Mouse (Mus musculus) macrophage (primary cell): ENCODE data around the gene Apoa4. TPM values are rescaled to one million over a fixed set of nuclear protein-coding genes. Genes with fewer than 3 reads are reported as not detected.

ENCODE experiments used
- H3K27ac ChIP-seq: fragments of 350-480 bp; formaldehyde crosslinking; 2 replicates; pipeline ENCODE4 v1.9.0; 2021
- H3K36me3 ChIP-seq: fragments of 350-480 bp; formaldehyde crosslinking; 2 replicates; pipeline ENCODE4 v1.9.0; 2021; ENCODE audit errors: inconsistent target
- H3K4me3 ChIP-seq: fragments of 350-480 bp; formaldehyde crosslinking; 2 replicates; pipeline ENCODE4 v1.9.0; 2021; ENCODE audit errors: inconsistent target
- H3K79me2 ChIP-seq: fragments of 350-480 bp; formaldehyde crosslinking; 2 replicates; pipeline ENCODE4 v1.9.0; 2021; ENCODE audit errors: inconsistent target
- WGBS: methylation state at CpG from one replicate; pipeline ENCODE4 v1.1.7; 2026; ENCODE audit warnings: inconsistent platforms; ENCODE audit not compliant: missing documents; 5-methylcytosine and 5-hydroxymethylcytosine counted together
- polyA plus RNA-seq: library from polyadenylated mRNA; stranded (reverse); fragments of 250-400 nt; gene quantifications from 3 replicates; pipeline ENCODE4 v1.2.4, GENCODE M21; 2018; ENCODE audit warnings: inconsistent platforms

The Apoa4 gene
- polyA plus RNA-seq, 1 experiment from 2014 or later, result not detected

GRCm38 (mm10) chr9:46215338-46216322 lies 24.9 kb upstream of the Apoa4 start:
- H3K36me3 ChIP-seq, result peaks cover 28% of the 10 kb centered on the region
- no peaks in the 10 kb centered on the region for H3K79me2 ChIP-seq
- H3K4me3 ChIP-seq, result no peak overlapping the region
- WGBS, result 86% methylated on average over 11 of the region's 11 CpGs
- no peak overlapping the region for H3K27ac ChIP-seq

DNA sequence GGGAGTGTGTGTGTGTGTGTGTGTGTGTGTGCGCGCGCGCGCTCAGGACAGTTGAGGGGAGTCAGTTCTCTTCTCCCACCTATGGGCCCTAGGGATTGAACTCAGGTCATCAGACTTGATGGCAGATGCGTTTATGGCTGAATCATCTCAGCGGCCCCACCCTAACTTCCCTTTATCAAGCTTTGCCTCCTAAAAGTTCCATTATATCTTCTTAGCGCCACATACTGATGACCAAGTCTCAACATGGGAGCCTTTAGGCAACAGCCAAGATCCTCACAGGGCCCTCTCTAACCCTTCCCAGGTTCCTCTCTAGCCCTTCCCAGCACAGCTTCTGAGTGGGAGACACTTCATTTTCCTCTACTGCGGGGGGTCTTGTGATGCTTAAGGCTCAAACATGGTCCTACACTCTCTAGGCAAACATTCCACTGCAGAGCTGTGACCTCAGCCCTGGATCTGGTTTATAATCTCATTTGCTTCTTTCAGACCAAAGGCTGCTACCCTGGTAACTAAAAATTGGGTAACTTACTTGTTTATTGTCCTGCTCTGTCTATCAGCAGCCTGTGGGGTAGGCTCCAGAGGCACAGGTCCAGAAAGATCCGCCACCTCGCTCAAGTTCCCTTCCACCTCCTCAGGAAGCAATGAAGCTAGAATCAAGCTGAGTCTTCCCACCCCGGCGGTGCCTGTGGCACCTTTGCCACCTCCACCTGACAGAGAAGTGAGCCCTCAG lies 23.6 kb upstream of the Apoa4 start:
- Histone ChIP-seq H3K79me2 (no peaks in the 10 kb centered on the region), H3K27ac (no peak overlapping the region), H3K4me3 (no peak overlapping the region), H3K36me3 (peaks cover 28% of the 10 kb centered on the region)
- WGBS, result 89% methylated on average over 8 of the region's 13 CpGs

DNA sequence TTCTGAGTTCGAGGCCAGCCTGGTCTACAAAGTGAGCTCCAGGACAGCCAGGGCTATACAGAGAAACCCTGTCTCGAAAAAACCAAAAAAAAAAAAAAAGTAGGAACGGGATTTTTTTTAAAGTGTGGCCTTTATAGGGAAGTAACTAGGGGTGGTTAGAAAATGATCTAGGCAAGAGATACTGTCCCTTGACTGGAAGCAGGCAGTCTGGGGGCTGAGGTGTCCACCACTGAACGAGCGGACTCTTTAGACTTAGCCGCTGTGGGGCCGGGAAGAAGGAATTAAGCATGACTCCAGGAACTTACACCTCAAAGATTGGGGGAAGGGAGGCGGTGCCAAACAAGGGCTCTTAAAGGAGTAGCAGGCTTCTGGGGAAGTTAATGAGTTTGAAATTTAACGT lies 22.3 kb upstream of the Apoa4 start:
- no peak overlapping the region for H3K4me3 ChIP-seq
- no peak overlapping the region for H3K27ac ChIP-seq
- H3K36me3 ChIP-seq, result peaks cover 30% of the 10 kb centered on the region
- H3K79me2 ChIP-seq, result no peaks in the 10 kb centered on the region
- WGBS, result 59% methylated on average over 8 of the region's 9 CpGs

GRCm38 (mm10) chr9:46223090-46223489 lies 17.4 kb upstream of the Apoa4 start:
- 94% methylated on average over 6 of the region's 6 CpGs for WGBS
- Histone ChIP-seq H3K27ac (no peak overlapping the region), H3K4me3 (no peak overlapping the region), H3K79me2 (no peaks in the 10 kb centered on the region), H3K36me3 (peaks cover 36% of the 10 kb centered on the region)

- peaks cover 36% of the 10 kb centered on the region for H3K36me3 ChIP-seq
- 93% methylated on average over 3 of the region's 3 CpGs for WGBS
- H3K27ac ChIP-seq, result no peak overlapping the region
- no peaks in the 10 kb centered on the region for H3K79me2 ChIP-seq
- H3K4me3 ChIP-seq, result no peak overlapping the region
These were observed 16.4 kb upstream of the Apoa4 start for GRCm38 (mm10) chr9:46224101-46224500.

- H3K79me2 ChIP-seq, result no peaks in the 10 kb centered on the region
- H3K4me3 ChIP-seq, result no peak overlapping the region
- H3K36me3 ChIP-seq, result peaks cover 35% of the 10 kb centered on the region
- WGBS, result 70% methylated on average over 5 of the region's 5 CpGs
- H3K27ac ChIP-seq, result no peak overlapping the region
These were observed 15.4 kb upstream of the Apoa4 start for GRCm38 (mm10) chr9:46224945-46225660.

DNA sequence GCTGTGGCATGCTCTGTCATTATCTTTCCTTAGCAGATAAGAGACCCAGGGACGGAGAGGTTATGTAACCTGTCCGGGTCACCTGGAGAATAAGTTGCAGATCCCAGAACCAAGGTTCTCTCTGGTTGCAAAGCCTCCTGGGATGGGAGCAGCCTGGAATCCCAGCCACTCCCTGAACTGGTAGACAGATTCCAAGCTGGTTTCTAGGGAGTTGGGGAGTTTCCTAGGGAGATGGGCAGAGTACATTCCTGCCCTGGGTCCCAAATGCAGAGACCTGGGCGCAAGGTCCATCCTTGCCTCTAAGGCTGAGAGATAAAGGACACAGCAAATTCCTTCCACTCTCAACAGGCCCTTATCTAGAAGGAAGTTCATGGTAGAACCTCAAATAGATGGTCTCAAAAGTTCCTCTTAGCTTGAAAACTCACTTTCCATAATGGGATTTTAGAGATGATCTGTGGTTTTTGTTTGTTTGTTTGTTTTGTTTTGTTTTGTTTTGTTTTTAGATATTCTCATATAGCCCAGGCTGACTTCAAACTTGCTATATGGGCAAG lies 13.4 kb upstream of the Apoa4 start:
- Histone ChIP-seq H3K36me3 (peaks cover 15% of the 10 kb centered on the region; the same call in 1 of the 2 replicates), H3K27ac (no peak overlapping the region), H3K4me3 (no peak overlapping the region), H3K79me2 (no peaks in the 10 kb centered on the region)
- WGBS, result 92% methylated on average over 3 of the region's 3 CpGs

DNA sequence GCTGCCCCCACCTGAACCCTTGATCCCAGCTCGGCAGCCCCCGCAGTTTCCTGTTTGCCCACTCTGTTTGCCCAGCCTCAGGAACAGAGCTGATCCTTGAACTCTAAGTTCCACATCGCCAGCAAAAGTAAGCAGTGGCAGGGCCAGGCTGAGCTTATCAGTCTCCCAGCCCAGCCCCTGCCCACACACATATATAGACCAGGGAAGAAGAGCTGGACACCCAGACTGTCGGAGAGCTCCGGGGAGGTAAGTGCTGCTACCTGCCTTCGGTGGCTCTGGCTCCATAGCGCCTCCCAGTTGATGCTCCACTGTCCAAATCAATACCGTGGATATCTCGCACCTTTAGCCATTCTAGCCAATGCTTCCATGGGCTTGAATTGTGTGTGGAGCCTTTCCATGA lies 12.0 kb upstream of the Apoa4 start, which contains the start of gene Apoa1:
Gene Apoa1, plus strand, starts transcription at position 90 of the 400 bp plus-strand sequence.
- Histone ChIP-seq H3K27ac (no peak within 1 kb of the TSS), H3K79me2 (no peaks in the 10 kb centered on the region), H3K36me3 (peaks cover 4% of the 10 kb centered on the region; the same call in 1 of the 2 replicates), H3K4me3 (no peak within 1 kb of the TSS)
- WGBS, result 84% methylated on average over 9 of the region's 9 CpGs

DNA sequence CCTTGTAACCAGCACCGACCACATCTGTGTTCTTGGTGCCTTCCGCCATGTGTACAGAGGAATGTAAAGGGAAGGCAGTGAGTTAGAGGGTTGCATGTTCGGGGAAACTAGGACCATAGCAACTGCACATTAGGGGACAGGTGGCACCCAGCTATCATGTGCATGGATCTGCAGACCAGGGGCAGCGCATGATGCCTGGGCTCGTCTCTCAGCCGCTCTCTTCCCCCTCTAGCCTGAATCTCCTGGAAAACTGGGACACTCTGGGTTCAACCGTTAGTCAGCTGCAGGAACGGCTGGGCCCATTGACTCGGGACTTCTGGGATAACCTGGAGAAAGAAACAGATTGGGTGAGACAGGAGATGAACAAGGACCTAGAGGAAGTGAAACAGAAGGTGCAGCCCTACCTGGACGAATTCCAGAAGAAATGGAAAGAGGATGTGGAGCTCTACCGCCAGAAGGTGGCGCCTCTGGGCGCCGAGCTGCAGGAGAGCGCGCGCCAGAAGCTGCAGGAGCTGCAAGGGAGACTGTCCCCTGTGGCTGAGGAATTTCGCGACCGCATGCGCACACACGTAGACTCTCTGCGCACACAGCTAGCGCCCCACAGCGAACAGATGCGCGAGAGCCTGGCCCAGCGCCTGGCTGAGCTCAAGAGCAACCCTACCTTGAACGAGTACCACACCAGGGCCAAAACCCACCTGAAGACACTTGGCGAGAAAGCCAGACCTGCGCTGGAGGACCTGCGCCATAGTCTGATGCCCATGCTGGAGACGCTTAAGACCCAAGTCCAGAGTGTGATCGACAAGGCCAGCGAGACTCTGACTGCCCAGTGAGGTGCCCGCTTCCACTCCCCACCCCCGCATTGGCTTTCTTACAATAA lies 10.7 kb upstream of the Apoa4 start:
- Histone ChIP-seq H3K27ac (no peak overlapping the region), H3K79me2 (no peaks in the 10 kb centered on the region), H3K4me3 (no peak overlapping the region), H3K36me3 (no peaks in the 10 kb centered on the region)
- WGBS, result 22% methylated on average over 36 of the region's 37 CpGs

DNA sequence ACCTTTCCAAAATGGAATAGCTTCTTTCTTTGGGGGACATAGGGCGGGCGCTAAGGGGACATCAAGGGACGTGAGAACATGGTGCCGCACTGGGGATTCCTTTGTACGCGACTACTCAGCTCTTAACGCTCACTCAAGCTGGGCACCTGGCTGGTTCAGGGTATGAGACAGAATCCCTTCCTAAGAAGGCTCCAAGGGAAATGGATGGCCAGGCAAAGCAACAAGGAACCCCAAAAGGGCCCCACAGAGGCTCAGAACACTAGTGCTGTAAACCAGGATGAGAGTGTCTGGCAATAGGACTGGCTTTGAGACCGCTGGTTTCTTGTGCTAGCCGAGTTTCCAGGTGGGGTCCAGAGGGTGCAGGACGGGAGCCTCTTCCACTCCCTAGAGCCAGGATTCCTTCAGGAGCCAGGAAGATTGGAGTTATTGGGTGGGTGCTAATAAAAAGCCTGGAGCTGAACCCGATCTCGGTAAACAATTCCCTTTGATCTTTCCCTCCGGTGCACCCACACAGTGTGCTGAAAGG lies 10.0 kb upstream of the Apoa4 start:
- Histone ChIP-seq H3K79me2 (no peaks in the 10 kb centered on the region), H3K4me3 (no peak overlapping the region), H3K27ac (no peak overlapping the region), H3K36me3 (no peaks in the 10 kb centered on the region)
- WGBS, result 46% methylated on average over 13 of the region's 13 CpGs

- H3K27ac ChIP-seq, result no peak overlapping the region
- 94% methylated on average over 6 of the region's 6 CpGs for WGBS
These were observed 5.3 kb upstream of the Apoa4 start for GRCm38 (mm10) chr9:46235196-46235595.

DNA sequence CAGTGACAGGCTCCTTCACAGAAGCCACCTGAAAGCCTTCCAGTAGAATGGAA lies 5.1 kb upstream of the Apoa4 start, which contains the start of gene Apoc3:
Gene Apoc3, minus strand, starts transcription at position 41 of the 53 bp plus-strand sequence.
- no peak within 1 kb of the TSS for H3K4me3 ChIP-seq
- no peak within 1 kb of the TSS for H3K27ac ChIP-seq
- H3K36me3 ChIP-seq, result no peaks in the 10 kb centered on the region
- H3K79me2 ChIP-seq, result no peaks in the 10 kb centered on the region

More at GRCm38 (mm10) chr9:46235196-46235595, 5.3 kb upstream of the Apoa4 start:
- H3K79me2 ChIP-seq, result no peaks in the 10 kb centered on the region
- H3K4me3 ChIP-seq, result no peak overlapping the region
- no peaks in the 10 kb centered on the region for H3K36me3 ChIP-seq

- H3K27ac ChIP-seq, result no peak overlapping the region
- WGBS, result 96% methylated on average over 4 of the region's 4 CpGs
These were observed 4.8 kb upstream of the Apoa4 start for GRCm38 (mm10) chr9:46235649-46236048.

DNA sequence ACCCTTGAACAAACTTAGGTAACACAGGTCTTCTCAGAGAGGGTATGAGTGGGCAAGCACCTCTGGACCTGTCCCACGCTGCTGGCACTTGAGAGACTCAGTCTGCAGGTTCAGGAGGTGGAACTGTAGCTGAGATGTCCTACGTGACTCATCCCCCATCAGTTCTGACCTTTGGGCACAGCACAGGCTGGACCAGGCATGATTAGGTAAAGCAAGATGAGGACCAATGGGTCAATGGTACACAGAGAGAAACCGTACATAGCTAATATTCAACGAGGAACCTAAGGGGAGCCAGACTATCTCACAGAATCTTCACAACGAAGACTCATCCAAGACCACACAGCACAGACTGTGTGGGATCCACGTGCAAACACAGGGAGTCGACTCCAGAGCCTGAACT lies 1.6 kb upstream of the Apoa4 start:
- WGBS, result 88% methylated on average over 7 of the region's 7 CpGs
- H3K79me2 ChIP-seq, result no peaks in the 10 kb centered on the region
- no peaks in the 10 kb centered on the region for H3K36me3 ChIP-seq
- H3K4me3 ChIP-seq, result no peak overlapping the region
- no peak overlapping the region for H3K27ac ChIP-seq

More at GRCm38 (mm10) chr9:46235649-46236048, 4.8 kb upstream of the Apoa4 start:
- no peaks in the 10 kb centered on the region for H3K79me2 ChIP-seq
- H3K4me3 ChIP-seq, result no peak overlapping the region
- H3K36me3 ChIP-seq, result no peaks in the 10 kb centered on the region
